14 mouse cellular contexts compared by ENCODE assay signal in the genomic region with DNA sequence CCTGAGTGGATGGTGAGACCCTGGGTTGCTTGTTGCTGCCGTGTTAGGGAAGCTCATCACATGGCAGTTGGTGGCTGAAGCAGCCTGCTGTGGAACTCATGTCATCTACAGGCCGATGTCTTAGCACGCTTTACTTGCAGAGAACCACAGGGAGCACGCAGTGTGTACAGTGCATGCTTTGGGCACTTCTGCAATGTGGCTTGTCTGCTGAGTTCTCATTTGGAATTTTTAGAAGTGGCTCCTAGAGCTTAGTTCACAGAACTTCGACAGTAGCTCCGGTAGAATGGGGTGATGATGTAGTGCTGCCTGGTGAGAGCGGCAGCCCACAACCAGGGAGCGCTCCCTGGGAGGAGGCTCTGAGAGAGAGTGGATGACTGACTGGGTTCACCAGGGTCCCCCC. TPM values are rescaled to one million over a fixed set of nuclear protein-coding genes. Genes with fewer than 3 reads are reported as not detected.
DNase-seq lines count a peak whose midpoint lies in the region; ATAC-seq and TF ChIP-seq lines count a peak whose summit lies in the region.
"Had no signal": no experiment of that assay in that cellular context is flagged by ENCODE, and none has a peak within 500 bp of the region (broad histone marks: within the 10 kb centered on the region; RNA-seq: fewer than 3 reads in every experiment).

No protein-coding gene starts in this region.

- peaks cover 51% of the 10 kb centered on the region for H3K4me1 ChIP-seq in hindbrain, embryonic 10.5 days (replicated peaks)
- peaks cover 13% of the 10 kb centered on the region for H3K4me1 ChIP-seq in hindbrain, embryonic 16.5 days (ENCODE audit: control insufficient read depth, insufficient read depth, low read depth, low read length)
- peaks cover 56% of the 10 kb centered on the region for H3K4me1 ChIP-seq in midbrain, embryonic 10.5 days
- peaks cover 8% of the 10 kb centered on the region; the same call in 1 of the 2 replicates for H3K4me1 ChIP-seq in midbrain, embryonic 16.5 days (ENCODE audit: control insufficient read depth, insufficient read depth, low read length)
- peaks cover 35% of the 10 kb centered on the region for H3K4me1 ChIP-seq in embryonic facial prominence, embryonic 13.5 days
- H3K4me1 ChIP-seq in olfactory bulb, adult 2 months (ENCODE audit: control insufficient read depth, insufficient read depth, low read length), result peaks cover 25% of the 10 kb centered on the region

- H3K4me3 ChIP-seq in hindbrain, embryonic 10.5 days, result no peak overlapping the region
- H3K4me3 ChIP-seq in hindbrain, embryonic 16.5 days (ENCODE audit: low read length), result no peak overlapping the region
- no peak overlapping the region for H3K4me3 ChIP-seq in midbrain, embryonic 10.5 days
- no peak overlapping the region for H3K4me3 ChIP-seq in midbrain, embryonic 16.5 days (ENCODE audit: low read depth, low read length)
- H3K4me3 ChIP-seq in embryonic facial prominence, embryonic 13.5 days, result no peak overlapping the region
- H3K4me3 ChIP-seq in olfactory bulb, adult 2 months (ENCODE audit: insufficient read depth, low read depth, low read length), result no peak overlapping the region
- H3K4me3 ChIP-seq: midbrain, embryonic 15.5 days had no signal

- H3K9me3 ChIP-seq in hindbrain, embryonic 10.5 days, result no peaks in the 10 kb centered on the region
- no peaks in the 10 kb centered on the region for H3K9me3 ChIP-seq in hindbrain, embryonic 16.5 days (ENCODE audit: control insufficient read depth, low read length)
- H3K9me3 ChIP-seq in midbrain, embryonic 10.5 days (replicated peaks), result no peaks in the 10 kb centered on the region
- no peaks in the 10 kb centered on the region for H3K9me3 ChIP-seq in midbrain, embryonic 16.5 days (replicated peaks; ENCODE audit: control insufficient read depth, low read length, poor library complexity, severe bottlenecking)
- H3K9me3 ChIP-seq in embryonic facial prominence, embryonic 13.5 days, result no peaks in the 10 kb centered on the region
- H3K9me3 ChIP-seq: midbrain, embryonic 15.5 days had no signal

- H3K4me2 ChIP-seq in hindbrain, embryonic 16.5 days (ENCODE audit: low read length), result no peak overlapping the region
- no peak overlapping the region for H3K4me2 ChIP-seq in midbrain, embryonic 16.5 days (ENCODE audit: low read length)
- no peak overlapping the region for H3K4me2 ChIP-seq in embryonic facial prominence, embryonic 13.5 days
- H3K4me2 ChIP-seq: lung, embryonic 14.5 days; midbrain, embryonic 15.5 days had no signal

- H3K36me3 ChIP-seq in hindbrain, embryonic 10.5 days, result peaks cover 74% of the 10 kb centered on the region
- peaks cover 13% of the 10 kb centered on the region for H3K36me3 ChIP-seq in hindbrain, embryonic 16.5 days (ENCODE audit: control insufficient read depth, insufficient read depth, low read length)
- peaks cover 67% of the 10 kb centered on the region for H3K36me3 ChIP-seq in midbrain, embryonic 10.5 days
- peaks cover 15% of the 10 kb centered on the region for H3K36me3 ChIP-seq in midbrain, embryonic 16.5 days (ENCODE audit: control insufficient read depth, insufficient read depth, low read length)
- peaks cover 63% of the 10 kb centered on the region for H3K36me3 ChIP-seq in embryonic facial prominence, embryonic 13.5 days

- no peak overlapping the region for H3K9ac ChIP-seq in hindbrain, embryonic 16.5 days (ENCODE audit: low read depth, low read length)
- H3K9ac ChIP-seq in midbrain, embryonic 16.5 days (ENCODE audit: low read depth, low read length), result no peak overlapping the region
- peak overlapping the region; percentile 55 for H3K9ac ChIP-seq in embryonic facial prominence, embryonic 13.5 days
- H3K9ac ChIP-seq: lung, embryonic 14.5 days; midbrain, embryonic 15.5 days had no signal

- no peak for DNase-seq in hindbrain, embryonic 10.5 days (ENCODE audit: low spot score)
- DNase-seq in midbrain, embryonic 10.5 days (ENCODE audit: low spot score), result no peak
- DNase-seq in ovary, postnatal 10 days (ENCODE audit: low spot score), result no peak
- DNase-seq: cerebellum, adult 8-10 months; heart, adult 11 months; kidney, adult 9 months; lung, embryonic 14.5 days; retina, postnatal 1 day; thymus, postnatal 14 days had no signal

- no peak for ATAC-seq in hindbrain, embryonic 16.5 days
- ATAC-seq in midbrain, embryonic 16.5 days, result no peak
- no peak for ATAC-seq in embryonic facial prominence, embryonic 13.5 days (ENCODE audit: insufficient number of reproducible peaks, insufficient read depth, low FRiP score, low TSS enrichment, low read depth)

- TF ChIP-seq POLR2A in olfactory bulb, adult 2 months (IDR thresholded peaks at IDR 0.05; ENCODE audit: insufficient read depth, low read depth, low read length), result no peak

- H3K27me3 ChIP-seq in hindbrain, embryonic 10.5 days (ENCODE audit: insufficient read depth, poor library complexity, severe bottlenecking), result no peaks in the 10 kb centered on the region
- no peaks in the 10 kb centered on the region for H3K27me3 ChIP-seq in hindbrain, embryonic 16.5 days (replicated peaks; ENCODE audit: control insufficient read depth, insufficient read depth, low read length)
- H3K27me3 ChIP-seq in midbrain, embryonic 10.5 days (ENCODE audit: low read depth, poor library complexity, severe bottlenecking), result no peaks in the 10 kb centered on the region
- H3K27me3 ChIP-seq in midbrain, embryonic 16.5 days (ENCODE audit: control insufficient read depth, insufficient read depth, low read depth, low read length), result no peaks in the 10 kb centered on the region
- no peaks in the 10 kb centered on the region for H3K27me3 ChIP-seq in embryonic facial prominence, embryonic 13.5 days
- H3K27me3 ChIP-seq: midbrain, embryonic 15.5 days had no signal

- H3K27ac ChIP-seq in hindbrain, embryonic 10.5 days, result peak overlapping the region; percentile 64
- H3K27ac ChIP-seq in hindbrain, embryonic 16.5 days (ENCODE audit: low read depth, low read length), result no peak overlapping the region; the same call in 1 of the 2 replicates
- H3K27ac ChIP-seq in midbrain, embryonic 10.5 days (replicated peaks), result peak overlapping the region; percentile 43
- no peak overlapping the region for H3K27ac ChIP-seq in midbrain, embryonic 16.5 days (ENCODE audit: low read length)
- no peak overlapping the region for H3K27ac ChIP-seq in embryonic facial prominence, embryonic 13.5 days
- H3K27ac ChIP-seq in olfactory bulb, adult 2 months (ENCODE audit: insufficient read depth, low read depth, low read length), result peak overlapping the region; percentile 20; the same call in 1 of the 2 replicates
- H3K27ac ChIP-seq: midbrain, embryonic 15.5 days had no signal

- WGBS in hindbrain, embryonic 10.5 days, result 80% methylated on average over 8 of the region's 8 CpGs
- WGBS in hindbrain, embryonic 16.5 days, result 79% methylated on average over 8 of the region's 8 CpGs
- WGBS in midbrain, embryonic 10.5 days, result 78% methylated on average over 8 of the region's 8 CpGs
- WGBS in midbrain, embryonic 16.5 days, result 77% methylated on average over 8 of the region's 8 CpGs
- 79% methylated on average over 8 of the region's 8 CpGs for WGBS in embryonic facial prominence, embryonic 13.5 days
- 78% methylated on average over 8 of the region's 8 CpGs for WGBS in olfactory bulb, adult 2 months

- no peak for TF ChIP-seq CTCF in olfactory bulb, adult 2 months (IDR thresholded peaks at IDR 0.05; ENCODE audit: insufficient read depth, low read depth, low read length)

RNA-seq across cellular contexts. Expression of gene Pgs1, which starts 22.8 kb away (rescaled TPM):
- 46.2 and 51.9 TPM in 2 replicates for polyA plus RNA-seq in hindbrain, embryonic 10.5 days (2016; fragmentation: Nextera tagmentation; extraction: Ambion mirVana)
- 67.3 and 68.4 TPM in 2 replicates for polyA plus RNA-seq in hindbrain, embryonic 16.5 days (2015; fragmentation: Nextera tagmentation; extraction: Ambion mirVana)
- 45.0 and 46.3 TPM in 2 replicates for polyA plus RNA-seq in midbrain, embryonic 10.5 days (2016; fragmentation: Nextera tagmentation; extraction: Ambion mirVana)
- 61.2 and 62.1 TPM in 2 replicates for polyA plus RNA-seq in midbrain, embryonic 16.5 days (2015; fragmentation: Nextera tagmentation; extraction: Ambion mirVana)
- polyA plus RNA-seq in embryonic facial prominence, embryonic 13.5 days (2015; fragmentation: Nextera tagmentation; extraction: Ambion mirVana), result 37.4 and 39.5 TPM in 2 replicates
- polyA plus RNA-seq in olfactory bulb, adult 2 months (2012; ENCODE audit: insufficient read depth, insufficient read length, low replicate concordance, missing spikeins), result not detected in 2 replicates

RNA-seq across cellular contexts. Expression of gene Socs3, which starts 39.0 kb away (rescaled TPM):
- 12.5 and 14.2 TPM in 2 replicates for polyA plus RNA-seq in hindbrain, embryonic 10.5 days (2016; fragmentation: Nextera tagmentation; extraction: Ambion mirVana)
- polyA plus RNA-seq in hindbrain, embryonic 16.5 days (2015; fragmentation: Nextera tagmentation; extraction: Ambion mirVana), result 7.5 and 8.9 TPM in 2 replicates
- 14.1 and 14.3 TPM in 2 replicates for polyA plus RNA-seq in midbrain, embryonic 10.5 days (2016; fragmentation: Nextera tagmentation; extraction: Ambion mirVana)
- polyA plus RNA-seq in midbrain, embryonic 16.5 days (2015; fragmentation: Nextera tagmentation; extraction: Ambion mirVana), result 5.9 and 7.2 TPM in 2 replicates
- 12.7 and 15.0 TPM in 2 replicates for polyA plus RNA-seq in embryonic facial prominence, embryonic 13.5 days (2015; fragmentation: Nextera tagmentation; extraction: Ambion mirVana)
- not detected in 2 replicates for polyA plus RNA-seq in olfactory bulb, adult 2 months (2012; ENCODE audit: insufficient read depth, insufficient read length, low replicate concordance, missing spikeins)

Comparison
In these comparisons a context has a peak if more than half of its experiments do, and no peak if none do; other contexts are left out.
1. H3K27ac ChIP-seq: peak in hindbrain, embryonic 10.5 days (single experiment), midbrain, embryonic 10.5 days (single experiment) and olfactory bulb, adult 2 months (single experiment); none in hindbrain, embryonic 16.5 days (single experiment), midbrain, embryonic 16.5 days (single experiment) and embryonic facial prominence, embryonic 13.5 days (single experiment).